Mouse (Mus musculus): ENCODE data around the gene Prss22.

DNA sequence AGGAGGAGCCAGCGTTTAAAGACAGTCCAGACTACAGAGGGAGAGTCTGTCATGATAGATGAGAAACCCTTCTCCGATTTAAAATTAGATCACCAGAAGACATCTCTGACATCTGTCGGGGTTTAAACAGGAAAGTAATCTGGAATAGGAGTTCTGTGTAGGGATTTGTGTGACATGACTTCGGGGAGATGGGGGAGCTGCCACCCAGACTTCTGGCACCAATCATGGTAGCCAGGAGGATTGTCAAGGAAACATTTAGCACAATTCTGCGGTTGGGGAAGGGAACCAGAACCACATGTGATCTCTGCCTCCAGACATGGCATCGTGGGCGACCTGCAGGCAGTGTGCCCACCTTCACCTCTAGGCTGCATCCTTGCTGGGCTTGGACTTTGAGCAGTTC, 31.6 kb upstream of the Prss22 start:
- no peak for TF ChIP-seq CTCF (IDR thresholded peaks at IDR 0.05; ENCODE audit: extremely low read depth, insufficient read depth, insufficient read length, insufficient replicate concordance)
- no peak for TF ChIP-seq POLR2A (IDR thresholded peaks at IDR 0.05; ENCODE audit: low read depth, low read length)

Data from spleen, adult 2 months (tissue).